Mouse (Mus musculus) CH12F3 (cell line): ENCODE measurements around the gene Fgd5.
"Not testable (repeated sequence)": the region's sequence is repeated elsewhere in the genome, so short reads cannot be mapped to it uniquely, and the experiment has no call there.

Experiments used
- in situ Hi-C: fragments of 300-500 bp; cut with MboI; formaldehyde crosslinking; loops from 2 replicates; pipeline ENCODE4 v1.14.3; 2020; ENCODE audit warnings: low sequenced_read_pairs

The Fgd5 gene

DNA sequence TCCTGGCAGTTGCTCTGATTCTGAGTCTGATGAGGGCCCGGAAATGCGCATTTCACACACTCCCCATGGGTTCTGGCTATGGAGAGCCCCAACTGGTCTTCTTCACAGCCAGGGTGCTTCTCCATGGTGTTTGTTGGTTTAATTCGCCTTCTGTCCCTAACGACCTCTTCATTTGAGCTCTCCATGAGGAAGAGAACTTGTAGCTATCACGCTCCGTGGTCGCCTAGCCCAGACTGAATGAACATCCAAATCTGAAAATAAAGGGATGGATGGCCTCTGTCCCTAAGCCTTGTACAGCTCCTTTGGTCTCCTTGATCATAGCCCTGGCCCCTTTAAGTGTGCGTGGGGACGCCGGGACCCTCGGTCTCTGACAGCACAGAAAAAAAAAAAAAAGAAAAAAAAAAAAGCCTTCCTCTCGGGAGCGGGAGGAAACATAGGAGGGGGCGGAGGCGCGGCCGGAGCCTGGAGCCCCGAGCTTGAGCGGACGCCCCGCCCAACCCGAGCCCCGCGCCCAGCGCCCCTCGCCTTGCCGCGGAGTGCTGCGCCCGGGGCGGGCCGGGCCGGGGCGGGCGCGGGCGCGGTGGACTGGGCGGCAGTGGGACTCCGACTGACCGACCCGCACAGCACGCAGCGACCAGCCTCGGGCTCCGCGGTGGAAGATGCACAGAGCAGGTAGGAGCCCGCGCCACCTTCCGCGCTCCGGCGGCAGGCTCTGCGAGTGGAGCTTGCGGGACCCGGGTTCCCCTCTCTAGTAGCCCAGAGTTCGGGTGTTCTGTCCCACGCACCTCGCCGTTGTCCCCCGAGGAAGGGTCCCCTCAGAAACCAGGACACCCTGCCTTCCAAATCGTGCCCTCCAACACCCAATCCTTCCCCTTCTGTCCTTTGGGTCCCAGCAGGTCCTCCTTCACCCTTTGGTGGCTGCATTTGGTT, at the start of gene Fgd5:
Gene Fgd5 (plus strand): TSS at position 508 of the 930 bp plus-strand sequence.
- in situ Hi-C loops = no loop called here

DNA sequence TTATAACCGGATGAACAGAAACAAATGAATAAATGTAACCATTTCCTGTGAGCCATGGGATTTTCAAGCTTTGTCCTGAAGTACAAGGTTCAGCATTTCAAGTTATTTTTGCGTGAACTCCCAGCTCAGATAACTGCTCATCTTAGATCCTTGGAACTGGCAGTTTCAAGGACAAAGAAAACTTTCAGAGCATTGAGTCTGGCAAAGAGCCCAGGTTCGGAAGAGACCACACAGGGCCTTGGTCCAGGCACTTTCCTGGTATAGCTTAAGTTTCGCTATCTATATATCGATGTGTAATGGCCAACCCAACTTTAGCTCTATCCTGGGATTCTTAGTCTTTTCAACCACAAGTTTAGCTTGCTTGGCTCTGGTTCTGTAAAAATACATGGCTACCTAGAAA, 47.4 kb upstream of the Fgd5 start:
- in situ Hi-C loops = no loop called here

DNA sequence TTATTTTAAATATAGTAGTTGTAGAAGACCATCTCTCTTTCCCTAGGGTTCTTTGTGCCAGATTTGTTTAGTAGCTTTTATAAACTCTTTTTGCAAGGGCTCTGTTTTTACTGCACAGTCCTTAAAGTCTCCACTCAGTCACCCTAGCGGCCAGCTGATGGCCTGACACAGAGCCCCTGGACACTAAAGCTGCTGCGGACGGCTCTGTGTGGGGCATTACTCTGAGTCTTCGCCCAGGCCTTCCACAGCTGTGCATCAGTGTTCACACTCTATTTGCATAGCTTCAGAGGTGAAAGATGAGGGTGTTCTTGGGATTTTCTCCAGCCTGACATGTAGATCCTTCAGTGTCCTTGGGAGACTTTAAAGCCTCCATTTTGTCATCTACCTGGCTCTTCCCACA, 40.2 kb upstream of the Fgd5 start:
- in situ Hi-C loops = no loop called here

GRCm38 (mm10) chr6:91948426-91948825, 30.3 kb upstream of the Fgd5 start:
- in situ Hi-C loops = no loop called here

- in situ Hi-C loops = not testable (repeated sequence)
Measured at GRCm38 (mm10) chr6:91958015-91958414, 20.7 kb upstream of the Fgd5 start.

DNA sequence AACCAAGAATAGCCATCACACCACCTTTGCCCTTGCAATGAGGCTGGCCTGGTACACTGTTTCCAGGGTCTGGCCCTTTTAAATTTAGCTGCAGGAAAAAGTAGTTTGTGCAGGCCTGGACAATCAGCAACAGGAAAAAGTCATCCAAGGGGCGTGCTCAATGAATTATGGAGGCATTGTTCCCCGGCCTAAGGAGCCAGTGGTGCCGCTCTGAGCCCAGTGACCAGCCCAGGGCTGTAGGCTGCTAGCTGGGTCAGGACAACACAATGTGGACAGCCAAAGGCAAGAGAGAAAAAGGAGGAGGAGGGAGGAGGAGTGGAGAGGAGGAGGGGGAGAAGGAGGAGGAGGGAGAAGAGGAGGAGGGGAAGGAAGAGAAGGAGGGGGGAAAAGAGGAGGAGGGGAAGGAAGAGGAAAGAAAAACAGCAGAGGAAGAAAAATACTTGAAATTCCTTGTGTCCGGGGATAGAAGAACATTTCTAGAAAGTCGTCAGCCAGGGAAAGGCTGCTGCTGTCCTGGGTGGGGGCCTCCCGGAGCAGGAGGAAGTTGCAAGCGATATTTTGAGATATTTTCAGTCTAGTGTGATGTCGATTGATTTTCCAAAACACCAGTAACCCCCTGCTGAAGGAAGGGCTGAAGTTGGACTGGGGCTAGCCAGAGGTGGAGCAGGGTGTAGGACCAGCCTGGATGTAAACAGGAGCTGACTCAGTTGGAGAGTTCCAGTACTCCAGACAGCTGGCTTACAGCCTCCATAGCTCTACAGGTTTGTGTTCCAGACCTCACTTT, 18.5 kb upstream of the Fgd5 start:
- in situ Hi-C loops = no loop called here

GRCm38 (mm10) chr6:91963429-91963828, 15.2 kb upstream of the Fgd5 start:
- in situ Hi-C loops = no loop called here

- in situ Hi-C loops = no loop called here
Measured at GRCm38 (mm10) chr6:91965060-91965459, 13.6 kb upstream of the Fgd5 start.

- in situ Hi-C loops = no loop called here
Measured at GRCm38 (mm10) chr6:91966006-91966405, 12.7 kb upstream of the Fgd5 start.

- in situ Hi-C loops = no loop called here
Measured at GRCm38 (mm10) chr6:91972201-91972646, 6.5 kb upstream of the Fgd5 start.

DNA sequence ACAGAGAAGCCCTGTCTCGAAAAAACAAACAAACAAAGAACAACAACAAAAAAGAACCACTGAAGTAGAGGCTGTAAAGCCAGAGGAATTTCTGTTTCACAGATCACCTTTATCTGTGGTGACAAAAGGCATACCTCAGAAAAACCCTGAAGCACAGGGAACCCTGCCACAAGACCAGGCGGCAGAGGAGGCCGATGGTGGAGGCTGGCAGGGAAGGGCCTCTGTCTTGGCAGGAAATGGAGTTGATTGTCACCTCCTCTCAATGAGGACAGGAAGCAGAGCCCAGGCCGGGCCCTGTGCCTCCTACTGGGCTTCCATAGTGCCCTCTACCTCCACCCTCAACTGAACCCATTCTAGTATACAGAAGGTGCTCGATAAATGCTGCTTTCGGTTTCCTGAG, 4.7 kb upstream of the Fgd5 start:
- in situ Hi-C loops = no loop called here

- in situ Hi-C loops = no loop called here
Measured at GRCm38 (mm10) chr6:91979301-91979996, 771 bp downstream of the Fgd5 start.

GRCm38 (mm10) chr6:91980011-91980410, 1.3 kb downstream of the Fgd5 start:
- in situ Hi-C loops = no loop called here

DNA sequence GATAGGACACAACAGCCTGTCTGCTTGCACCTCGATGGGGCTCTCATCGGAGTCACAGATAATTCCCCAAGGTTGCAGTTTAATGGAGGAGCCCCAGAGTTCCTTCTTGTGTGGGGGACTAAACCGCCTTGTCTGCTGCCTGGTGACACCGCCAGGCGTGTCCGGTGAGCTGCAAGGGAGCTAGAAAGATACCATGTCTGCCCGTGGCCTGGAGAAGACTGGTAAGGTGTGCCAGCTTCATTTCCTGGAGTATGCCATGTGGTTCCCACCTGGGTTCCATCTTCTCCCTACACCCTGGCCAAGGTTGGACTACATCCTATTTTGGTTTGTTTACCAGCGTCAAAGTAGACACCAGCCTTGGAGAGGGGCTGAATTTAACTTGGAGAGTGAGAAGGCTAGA, 11.4 kb downstream of the Fgd5 start:
- in situ Hi-C loops = no loop called here

DNA sequence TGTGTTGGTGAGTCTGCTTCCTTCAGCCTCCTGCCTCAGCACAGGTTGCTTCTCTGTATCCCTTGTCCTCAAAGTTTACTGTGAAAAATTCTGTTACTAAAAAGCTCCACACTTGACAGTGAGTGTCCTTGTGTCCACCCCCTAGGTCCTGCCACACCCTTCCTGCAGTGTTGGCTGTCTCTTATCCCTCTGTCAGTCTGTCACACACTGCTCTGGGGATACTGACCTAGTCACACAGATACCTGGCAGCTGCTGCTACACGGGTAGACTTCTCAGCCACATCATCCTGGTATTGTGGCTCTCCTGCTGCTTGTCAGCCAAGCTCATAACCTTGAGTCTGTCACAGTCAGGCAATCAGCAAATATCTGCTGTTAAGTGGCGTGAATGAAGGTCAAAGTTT, 14.1 kb downstream of the Fgd5 start:
- in situ Hi-C loops = no loop called here

DNA sequence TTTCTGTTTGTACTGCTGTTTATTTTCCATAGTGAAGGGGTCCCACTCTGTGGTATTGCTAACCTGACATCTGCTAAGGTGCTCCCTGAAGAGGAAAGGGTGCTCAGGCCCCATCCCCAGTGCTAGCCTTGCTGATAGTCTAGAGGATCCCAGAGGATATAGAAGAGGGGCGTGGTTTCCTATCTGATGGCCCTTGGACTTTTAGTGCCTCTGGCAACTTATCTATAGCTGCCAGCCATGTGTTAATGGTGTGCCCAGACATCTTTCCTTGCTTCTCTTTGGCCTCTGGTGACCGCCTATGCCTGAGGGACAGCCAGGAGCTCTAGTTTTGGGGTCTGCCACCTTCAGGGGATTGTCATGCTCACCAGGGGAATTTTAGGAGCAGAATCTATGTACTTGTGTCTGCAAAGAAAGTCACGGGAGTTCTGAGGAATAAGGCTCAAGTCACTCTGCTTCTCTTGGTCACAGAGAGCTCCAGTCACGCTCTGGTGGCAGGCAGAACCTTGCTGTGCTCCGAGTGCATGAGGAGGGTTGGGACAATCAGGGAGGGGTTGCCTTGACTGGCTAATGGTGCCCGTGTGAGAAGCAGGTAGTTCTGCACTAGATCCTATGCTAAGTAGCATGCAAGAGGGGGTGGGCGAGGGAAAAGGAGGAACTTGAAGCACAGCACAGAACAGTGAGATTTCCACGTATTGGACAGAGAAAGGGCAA, 15.3 kb downstream of the Fgd5 start:
- in situ Hi-C loops = no loop called here

GRCm38 (mm10) chr6:91996072-91996471, 17.4 kb downstream of the Fgd5 start:
- in situ Hi-C loops = no loop called here

DNA sequence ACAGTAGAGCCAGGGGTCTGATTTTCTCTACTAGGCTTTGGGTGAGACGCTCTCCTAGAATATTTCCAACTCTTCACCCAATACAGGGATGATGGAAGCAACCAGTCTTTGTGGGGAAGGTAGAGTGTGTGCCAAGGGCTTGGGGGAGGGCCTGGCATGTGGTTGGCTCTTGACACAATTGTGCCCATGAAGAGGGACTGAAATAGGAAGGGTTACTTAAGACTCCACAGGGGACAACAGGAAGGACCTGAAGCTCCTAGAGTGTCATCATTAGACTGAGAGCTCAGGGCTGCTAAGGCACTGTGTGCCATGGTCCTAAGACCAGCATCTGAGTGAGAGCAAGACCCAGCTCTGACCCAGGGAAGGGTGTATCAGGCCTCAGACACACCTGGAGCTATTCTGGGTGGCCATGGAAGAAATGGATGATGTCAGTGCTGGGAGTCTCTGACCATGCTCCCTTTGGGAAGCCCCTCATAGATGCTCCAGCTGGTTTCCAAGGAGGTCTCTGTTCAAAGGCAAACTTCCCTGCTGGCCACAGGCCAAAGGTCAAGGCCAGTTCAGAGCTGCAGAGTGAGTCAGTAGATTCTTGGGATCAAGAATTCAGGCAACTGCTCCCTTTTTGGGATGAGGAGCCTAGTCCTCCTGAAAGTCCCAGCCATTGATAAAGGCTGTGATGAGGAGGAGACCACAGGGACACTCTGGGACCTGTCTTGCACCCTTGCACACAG, 24.0 kb downstream of the Fgd5 start:
- in situ Hi-C loops = no loop called here

- in situ Hi-C loops = no loop called here
Measured at GRCm38 (mm10) chr6:92003646-92004045, 25.0 kb downstream of the Fgd5 start.
